9 mouse cellular contexts compared by ENCODE assay signal in genomic region chr12:30039565-30039964, GRCm38 (mm10).
A peak's percentile ranks its signal among the peaks of the same experiment; 100 is the strongest.
DNase-seq lines count a peak whose midpoint lies in the region; TF ChIP-seq lines count a peak whose summit lies in the region.
"Had no signal": no experiment of that assay in that cellular context is flagged by ENCODE, and none has a peak within 500 bp of the region (broad histone marks: within the 10 kb centered on the region; RNA-seq: fewer than 3 reads in every experiment).

No protein-coding gene starts in this region.

- DNase-seq in testis, postnatal 14 days (ENCODE audit: low spot score), result no peak
- DNase-seq in cerebellum, adult 9-10 months, result peak; percentile 22
- DNase-seq in gastrocnemius, postnatal 14 days, result peak; percentile 55
- DNase-seq in kidney, postnatal 25 days, result peak; percentile 58 to 67
- DNase-seq in mesoderm, embryonic 11.5 days (ENCODE audit: low read depth, low spot score), result peak; percentile 51
- DNase-seq in testis, postnatal 10 days (ENCODE audit: low spot score), result peak; percentile 66
- DNase-seq in c-Kit-positive CD71-positive TER-119-positive erythroid progenitor cells, embryonic 14.5 days (ENCODE audit: low spot score), result no peak

- TF ChIP-seq POLR2A in testis, adult 2 months (IDR thresholded peaks at IDR 0.05; ENCODE audit: control insufficient read depth, low read depth, low read length), result no peak

- no peak overlapping the region for H3K4me3 ChIP-seq in testis, adult 2 months (ENCODE audit: control insufficient read depth, low read depth, low read length)
- H3K4me3 ChIP-seq: lung, embryonic 15.5 days had no signal

- H3K36me3 ChIP-seq in testis, adult 2 months (ENCODE audit: control insufficient read depth, insufficient read depth, low read length), result no peaks in the 10 kb centered on the region
- H3K36me3 ChIP-seq: lung, embryonic 15.5 days had no signal

- no peaks in the 10 kb centered on the region for H3K27me3 ChIP-seq in testis, adult 2 months (ENCODE audit: control insufficient read depth, insufficient read depth, low read length)
- H3K27me3 ChIP-seq: lung, embryonic 15.5 days had no signal

- peak; percentile 66; the same call in 1 of the 2 replicates for TF ChIP-seq CTCF in testis, adult 2 months (IDR thresholded peaks at IDR 0.05; ENCODE audit: control insufficient read depth, insufficient read depth, insufficient replicate concordance, low read depth, low read length)

- H3K27ac ChIP-seq in testis, adult 2 months (ENCODE audit: control insufficient read depth, insufficient read depth, low read depth, low read length), result no peak overlapping the region
- H3K27ac ChIP-seq: lung, embryonic 15.5 days had no signal

- intact Hi-C loops in gastrocnemius, postnatal 14 days (cut with DNase I; ENCODE audit: low total_unique reads), result no loop called here

- H3K4me1 ChIP-seq in testis, adult 2 months (ENCODE audit: control insufficient read depth, insufficient read depth, low read length), result no peaks in the 10 kb centered on the region

Comparison
In these comparisons a context has a peak if more than half of its experiments do, and no peak if none do; other contexts are left out.
1. DNase-seq: peak in cerebellum, adult 9-10 months (single experiment), gastrocnemius, postnatal 14 days (single experiment), kidney, postnatal 25 days (2 of 2), mesoderm, embryonic 11.5 days (single experiment) and testis, postnatal 10 days (single experiment); none in testis, postnatal 14 days (single experiment) and c-Kit-positive CD71-positive TER-119-positive erythroid progenitor cells, embryonic 14.5 days (single experiment).